Mouse (Mus musculus): ENCODE results near the gene Thbs3. TPM values are rescaled to one million over a fixed set of nuclear protein-coding genes. Genes with fewer than 3 reads are reported as not detected.

Gene Thbs3
- 26.1 TPM for polyA plus RNA-seq (2015; fragmentation: Illumina TruSeq; extraction: RNeasy Lipid Tissue Mini Kit (QIAGEN cat#74804); ENCODE audit: low read depth, low replicate concordance)

GRCm38 (mm10) chr3:89214681-89215411 is at the start of gene Thbs3:
Thbs3 (plus strand) TSS chr3:89215180.

GRCm38 (mm10) chr3:89177242-89178106 is 37.5 kb upstream of the Thbs3 start, which contains the start of gene Scamp3:
Scamp3 (plus strand) TSS chr3:89177473.

GRCm38 (mm10) chr3:89183058-89183958 is 31.7 kb upstream of the Thbs3 start, which contains the start of gene Fam189b:
Fam189b (plus strand) TSS chr3:89183143.

GRCm38 (mm10) chr3:89202253-89203141 is 12.5 kb upstream of the Thbs3 start, which contains the start of gene Gba:
Gba (plus strand) TSS chr3:89202928.

GRCm38 (mm10) chr3:89226900-89227299 is 11.9 kb downstream of the Thbs3 start, which contains the start of gene Mtx1:
Mtx1 (minus strand) TSS chr3:89227088.

GRCm38 (mm10) chr3:89228836-89229235 is 13.9 kb downstream of the Thbs3 start, which contains the start of gene Muc1:
Muc1 (plus strand) TSS chr3:89229057.

GRCm38 (mm10) chr3:89245688-89246171 is 30.8 kb downstream of the Thbs3 start, which contains the start of gene Krtcap2:
Krtcap2 (plus strand) TSS chr3:89245966.

GRCm38 (mm10) chr3:89246261-89247100 is 31.5 kb downstream of the Thbs3 start, which contains the start of gene Trim46:
Trim46 (minus strand) TSS chr3:89246309.

GRCm38 (mm10) chr3:89259076-89259475 is 44.1 kb downstream of the Thbs3 start, which contains the start of gene Dpm3:
Dpm3 (plus strand) TSS chr3:89259358.

GRCm38 (mm10) chr3:89270051-89270755 is 55.2 kb downstream of the Thbs3 start, which contains the start of gene Slc50a1:
Slc50a1 (minus strand) TSS chr3:89270570.

Other genes starting within 250 kb of the Thbs3 start
- 130 TPM for gene Rusc1, start 121.9 kb upstream of the Thbs3 start, polyA plus RNA-seq (2015; fragmentation: Illumina TruSeq; extraction: RNeasy Lipid Tissue Mini Kit (QIAGEN cat#74804); ENCODE audit: low read depth, low replicate concordance)
- gene Gm43738, start 114.1 kb upstream of the Thbs3 start, polyA plus RNA-seq (2015; fragmentation: Illumina TruSeq; extraction: RNeasy Lipid Tissue Mini Kit (QIAGEN cat#74804); ENCODE audit: low read depth, low replicate concordance), result not detected
- gene Fdps, start 113.2 kb upstream of the Thbs3 start, polyA plus RNA-seq (2015; fragmentation: Illumina TruSeq; extraction: RNeasy Lipid Tissue Mini Kit (QIAGEN cat#74804); ENCODE audit: low read depth, low replicate concordance), result 98.7 TPM
- not detected for gene Pklr, start 79.0 kb upstream of the Thbs3 start, polyA plus RNA-seq (2015; fragmentation: Illumina TruSeq; extraction: RNeasy Lipid Tissue Mini Kit (QIAGEN cat#74804); ENCODE audit: low read depth, low replicate concordance)
- 8.9 TPM for gene Hcn3, start 55.0 kb upstream of the Thbs3 start, polyA plus RNA-seq (2015; fragmentation: Illumina TruSeq; extraction: RNeasy Lipid Tissue Mini Kit (QIAGEN cat#74804); ENCODE audit: low read depth, low replicate concordance)
- 35.8 TPM for gene Clk2, start 50.4 kb upstream of the Thbs3 start, polyA plus RNA-seq (2015; fragmentation: Illumina TruSeq; extraction: RNeasy Lipid Tissue Mini Kit (QIAGEN cat#74804); ENCODE audit: low read depth, low replicate concordance)
- gene Scamp3, start 37.7 kb upstream of the Thbs3 start, polyA plus RNA-seq (2015; fragmentation: Illumina TruSeq; extraction: RNeasy Lipid Tissue Mini Kit (QIAGEN cat#74804); ENCODE audit: low read depth, low replicate concordance), result 70.0 TPM
- gene Fam189b, start 32.0 kb upstream of the Thbs3 start, polyA plus RNA-seq (2015; fragmentation: Illumina TruSeq; extraction: RNeasy Lipid Tissue Mini Kit (QIAGEN cat#74804); ENCODE audit: low read depth, low replicate concordance), result 38.8 TPM
- 53.9 TPM for gene Gba, start 12.3 kb upstream of the Thbs3 start, polyA plus RNA-seq (2015; fragmentation: Illumina TruSeq; extraction: RNeasy Lipid Tissue Mini Kit (QIAGEN cat#74804); ENCODE audit: low read depth, low replicate concordance)
- 99.5 TPM for gene Mtx1, start 11.9 kb downstream of the Thbs3 start, polyA plus RNA-seq (2015; fragmentation: Illumina TruSeq; extraction: RNeasy Lipid Tissue Mini Kit (QIAGEN cat#74804); ENCODE audit: low read depth, low replicate concordance)
- gene Muc1, start 13.9 kb downstream of the Thbs3 start, polyA plus RNA-seq (2015; fragmentation: Illumina TruSeq; extraction: RNeasy Lipid Tissue Mini Kit (QIAGEN cat#74804); ENCODE audit: low read depth, low replicate concordance), result 0.33 TPM
- 68.5 TPM for gene Krtcap2, start 30.8 kb downstream of the Thbs3 start, polyA plus RNA-seq (2015; fragmentation: Illumina TruSeq; extraction: RNeasy Lipid Tissue Mini Kit (QIAGEN cat#74804); ENCODE audit: low read depth, low replicate concordance)
- 53.6 TPM for gene Trim46, start 31.1 kb downstream of the Thbs3 start, polyA plus RNA-seq (2015; fragmentation: Illumina TruSeq; extraction: RNeasy Lipid Tissue Mini Kit (QIAGEN cat#74804); ENCODE audit: low read depth, low replicate concordance)
- gene Dpm3, start 44.2 kb downstream of the Thbs3 start, polyA plus RNA-seq (2015; fragmentation: Illumina TruSeq; extraction: RNeasy Lipid Tissue Mini Kit (QIAGEN cat#74804); ENCODE audit: low read depth, low replicate concordance), result 107 TPM
- gene Slc50a1, start 55.4 kb downstream of the Thbs3 start, polyA plus RNA-seq (2015; fragmentation: Illumina TruSeq; extraction: RNeasy Lipid Tissue Mini Kit (QIAGEN cat#74804); ENCODE audit: low read depth, low replicate concordance), result 61.6 TPM
- 9.0 TPM for gene Efna1, start 66.0 kb downstream of the Thbs3 start, polyA plus RNA-seq (2015; fragmentation: Illumina TruSeq; extraction: RNeasy Lipid Tissue Mini Kit (QIAGEN cat#74804); ENCODE audit: low read depth, low replicate concordance)
- gene Efna3, start 107.8 kb downstream of the Thbs3 start, polyA plus RNA-seq (2015; fragmentation: Illumina TruSeq; extraction: RNeasy Lipid Tissue Mini Kit (QIAGEN cat#74804); ENCODE audit: low read depth, low replicate concordance), result 43.7 TPM
- not detected for gene Efna4, start 122.8 kb downstream of the Thbs3 start, polyA plus RNA-seq (2015; fragmentation: Illumina TruSeq; extraction: RNeasy Lipid Tissue Mini Kit (QIAGEN cat#74804); ENCODE audit: low read depth, low replicate concordance)
- 137 TPM for gene Adam15, start 134.8 kb downstream of the Thbs3 start, polyA plus RNA-seq (2015; fragmentation: Illumina TruSeq; extraction: RNeasy Lipid Tissue Mini Kit (QIAGEN cat#74804); ENCODE audit: low read depth, low replicate concordance)
- gene Dcst2, start 146.8 kb downstream of the Thbs3 start, polyA plus RNA-seq (2015; fragmentation: Illumina TruSeq; extraction: RNeasy Lipid Tissue Mini Kit (QIAGEN cat#74804); ENCODE audit: low read depth, low replicate concordance), result 0.19 TPM
- not detected for gene Dcst1, start 150.1 kb downstream of the Thbs3 start, polyA plus RNA-seq (2015; fragmentation: Illumina TruSeq; extraction: RNeasy Lipid Tissue Mini Kit (QIAGEN cat#74804); ENCODE audit: low read depth, low replicate concordance)
- 17.3 TPM for gene Zbtb7b, start 179.6 kb downstream of the Thbs3 start, polyA plus RNA-seq (2015; fragmentation: Illumina TruSeq; extraction: RNeasy Lipid Tissue Mini Kit (QIAGEN cat#74804); ENCODE audit: low read depth, low replicate concordance)
- 5.2 TPM for gene Lenep, start 187.6 kb downstream of the Thbs3 start, polyA plus RNA-seq (2015; fragmentation: Illumina TruSeq; extraction: RNeasy Lipid Tissue Mini Kit (QIAGEN cat#74804); ENCODE audit: low read depth, low replicate concordance)
- 29.1 TPM for gene Flad1, start 196.7 kb downstream of the Thbs3 start, polyA plus RNA-seq (2015; fragmentation: Illumina TruSeq; extraction: RNeasy Lipid Tissue Mini Kit (QIAGEN cat#74804); ENCODE audit: low read depth, low replicate concordance)
- gene Cks1b, start 203.2 kb downstream of the Thbs3 start, polyA plus RNA-seq (2015; fragmentation: Illumina TruSeq; extraction: RNeasy Lipid Tissue Mini Kit (QIAGEN cat#74804); ENCODE audit: low read depth, low replicate concordance), result 4.6 TPM
- 11.6 TPM for gene Shc1, start 203.3 kb downstream of the Thbs3 start, polyA plus RNA-seq (2015; fragmentation: Illumina TruSeq; extraction: RNeasy Lipid Tissue Mini Kit (QIAGEN cat#74804); ENCODE audit: low read depth, low replicate concordance)
- 35.5 TPM for gene Pygo2, start 215.0 kb downstream of the Thbs3 start, polyA plus RNA-seq (2015; fragmentation: Illumina TruSeq; extraction: RNeasy Lipid Tissue Mini Kit (QIAGEN cat#74804); ENCODE audit: low read depth, low replicate concordance)
- gene Pbxip1, start 221.5 kb downstream of the Thbs3 start, polyA plus RNA-seq (2015; fragmentation: Illumina TruSeq; extraction: RNeasy Lipid Tissue Mini Kit (QIAGEN cat#74804); ENCODE audit: low read depth, low replicate concordance), result 34.8 TPM
- gene Pmvk, start 239.4 kb downstream of the Thbs3 start, polyA plus RNA-seq (2015; fragmentation: Illumina TruSeq; extraction: RNeasy Lipid Tissue Mini Kit (QIAGEN cat#74804); ENCODE audit: low read depth, low replicate concordance), result 72.8 TPM

Data from brain, adult 10 weeks (tissue).